Mouse (Mus musculus): ENCODE results near the gene Tspan31.
A peak's percentile ranks its signal among the peaks of the same experiment; 100 is the strongest.
"Not testable (repeated sequence)": the region's sequence is repeated elsewhere in the genome, so short reads cannot be mapped to it uniquely, and the experiment has no call there.

Gene Tspan31

GRCm38 (mm10) chr10:127063913-127064870 lies 5.9 kb downstream of the Tspan31 start:
- no peak for DNase-seq

- peak; percentile 98 to 100 for DNase-seq
Measured at GRCm38 (mm10) chr10:127063239-127063872, 6.7 kb downstream of the Tspan31 start, which contains the start of gene Cdk4. Gene Cdk4 (plus strand): TSS chr10:127063534.

GRCm38 (mm10) chr10:127062503-127062902 lies 7.6 kb downstream of the Tspan31 start:
- DNase-seq: no peak

GRCm38 (mm10) chr10:127062101-127062500 lies 8.0 kb downstream of the Tspan31 start:
- not testable (repeated sequence) for DNase-seq

DNA sequence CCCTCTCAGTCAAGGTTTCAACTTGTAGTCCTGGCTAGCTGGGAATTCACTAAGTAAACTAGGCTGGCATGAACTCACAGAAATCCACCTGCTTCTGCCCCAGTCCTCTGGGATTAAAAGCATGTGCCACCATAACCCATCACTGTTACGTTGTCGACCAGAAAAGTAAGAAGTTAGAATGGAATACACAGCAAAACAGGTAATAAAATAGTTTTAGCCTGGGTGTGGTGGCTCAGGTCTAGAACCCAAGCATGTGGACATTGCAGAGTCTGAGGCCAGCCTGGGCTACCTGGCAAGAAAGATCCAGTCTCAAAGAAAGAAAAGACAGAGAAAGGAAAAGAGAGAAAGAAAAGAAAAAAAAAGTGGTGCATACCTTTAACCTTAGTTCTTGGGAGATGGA lies 8.6 kb downstream of the Tspan31 start:
- DNase-seq: no peak

GRCm38 (mm10) chr10:127061085-127061484 lies 9.0 kb downstream of the Tspan31 start:
- DNase-seq: no peak

DNA sequence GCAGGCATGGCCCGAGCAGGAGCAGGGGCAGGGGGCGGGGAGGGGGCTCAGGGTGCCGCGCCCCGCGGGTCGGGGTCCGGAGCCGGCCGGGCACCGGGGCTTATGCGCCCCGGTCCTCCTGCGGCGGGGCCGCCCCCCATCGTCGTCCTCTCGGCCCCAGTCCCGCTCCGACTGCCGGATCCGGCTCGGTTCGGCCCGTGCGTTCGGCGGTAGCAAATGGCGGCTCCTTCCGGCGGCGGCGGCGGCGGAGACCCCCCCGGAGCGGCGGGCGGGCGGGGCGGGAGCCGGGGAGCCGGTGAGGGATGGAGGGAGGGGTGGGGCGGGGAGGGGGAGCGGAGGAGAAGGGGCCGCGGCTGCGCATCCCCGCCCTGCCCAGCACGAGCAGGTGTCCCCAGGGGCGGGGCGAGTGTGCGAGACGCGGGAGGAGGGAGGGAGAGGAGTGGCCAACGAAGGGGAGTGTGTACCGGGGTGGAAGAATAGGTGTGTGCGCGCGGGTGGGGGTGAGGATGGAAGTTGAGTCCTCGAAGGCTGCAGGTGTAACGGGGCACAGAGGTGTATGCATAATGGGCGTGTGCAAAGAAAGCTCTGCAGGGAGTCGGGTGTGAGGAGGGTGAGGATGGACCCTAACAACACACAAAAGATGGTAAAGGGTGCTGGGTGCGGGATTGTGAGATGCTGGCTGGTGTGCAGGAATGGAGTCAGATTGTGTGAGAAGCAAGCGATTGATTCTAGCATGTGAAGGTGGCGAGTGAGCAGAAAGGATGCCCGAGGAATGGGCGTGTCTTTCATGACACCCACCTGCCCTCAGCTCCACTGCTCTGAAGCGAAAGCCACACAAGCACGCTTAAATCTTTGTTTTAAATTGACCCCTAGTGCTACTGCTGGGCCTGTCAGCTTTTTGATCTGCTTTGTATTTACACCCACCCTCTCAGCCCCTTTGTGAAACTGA lies 9.8 kb downstream of the Tspan31 start, which contains the start of gene March9:
TSS of gene March9 (minus strand) at position 217 of the 949 bp plus-strand sequence.
- DNase-seq: peak; percentile 75 to 90

GRCm38 (mm10) chr10:127059174-127059967 lies 10.7 kb downstream of the Tspan31 start:
- peak; percentile 16 to 40 for DNase-seq

GRCm38 (mm10) chr10:127058708-127059107 lies 11.4 kb downstream of the Tspan31 start:
- peak in 1 of 2 experiments; percentile 16 for DNase-seq

- DNase-seq: peak; percentile 76 to 81
Measured at GRCm38 (mm10) chr10:127058161-127058560, 11.9 kb downstream of the Tspan31 start.

- no peak for DNase-seq
Measured at GRCm38 (mm10) chr10:127056490-127056889, 13.6 kb downstream of the Tspan31 start.

DNA sequence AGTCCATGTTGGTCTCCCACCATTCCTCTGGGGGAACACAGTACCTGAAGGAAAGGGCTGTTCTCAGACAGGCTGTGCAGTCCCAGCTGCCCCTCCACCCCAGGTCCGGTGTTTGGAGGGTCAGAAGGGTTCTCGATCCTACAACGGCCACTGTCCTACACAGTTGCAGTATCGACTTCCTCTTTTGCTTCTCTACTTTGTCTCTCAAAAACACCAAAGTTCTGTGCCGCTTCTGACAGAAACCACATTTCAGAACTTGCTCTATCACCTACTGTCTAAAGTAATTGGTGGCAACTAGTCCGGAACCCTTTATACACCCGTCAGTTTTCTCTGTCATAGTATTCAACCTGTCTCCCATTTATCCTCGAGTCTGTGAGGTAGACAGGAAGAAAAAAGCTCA lies 14.7 kb downstream of the Tspan31 start:
- no peak for DNase-seq

DNA sequence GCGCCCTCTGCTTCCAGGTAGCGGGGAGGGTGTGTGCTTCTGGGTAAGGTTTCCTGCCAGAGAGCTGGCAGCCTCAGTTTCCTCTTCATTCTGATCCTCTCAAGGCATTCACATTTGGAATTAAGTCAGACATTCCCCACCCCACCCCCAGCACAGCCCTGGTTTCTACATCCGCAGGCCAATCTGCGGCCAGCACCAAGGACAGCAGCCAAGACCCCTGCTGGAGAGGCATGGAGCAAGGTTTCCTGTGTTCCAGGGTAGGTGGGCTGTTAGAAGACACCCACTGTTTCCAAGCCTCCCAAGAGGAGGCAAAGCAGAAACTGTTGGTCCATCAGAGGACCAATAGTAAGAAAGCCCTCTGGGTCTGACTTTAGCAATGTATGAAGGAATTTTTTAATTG lies 15.4 kb downstream of the Tspan31 start:
- DNase-seq: no peak

DNA sequence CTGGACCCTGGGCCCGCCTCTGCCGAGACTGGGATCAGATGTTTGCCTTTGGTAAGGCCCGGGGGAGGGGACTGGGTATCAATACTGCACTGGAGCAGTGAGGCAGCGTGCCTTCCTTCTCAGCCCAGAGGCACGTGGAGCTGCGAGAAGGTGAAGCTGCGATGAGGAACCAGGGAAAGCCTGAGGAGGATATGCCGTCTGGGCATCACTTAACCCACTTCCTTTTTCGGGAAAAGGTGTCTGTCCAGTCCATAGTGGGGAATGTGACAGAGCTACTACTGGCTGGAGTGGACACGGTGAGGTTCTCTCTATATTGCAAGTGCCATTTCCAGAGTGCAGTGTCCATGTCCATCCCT lies 20.0 kb downstream of the Tspan31 start:
- no peak for DNase-seq

- DNase-seq: no peak
Measured at GRCm38 (mm10) chr10:127049395-127050118, 20.5 kb downstream of the Tspan31 start.

- DNase-seq: no peak
Measured at GRCm38 (mm10) chr10:127048608-127049394, 21.3 kb downstream of the Tspan31 start.

GRCm38 (mm10) chr10:127047954-127048353 lies 22.1 kb downstream of the Tspan31 start, which contains the start of gene Cyp27b1:
Gene Cyp27b1 (plus strand): TSS chr10:127048250.
- no peak for DNase-seq

DNA sequence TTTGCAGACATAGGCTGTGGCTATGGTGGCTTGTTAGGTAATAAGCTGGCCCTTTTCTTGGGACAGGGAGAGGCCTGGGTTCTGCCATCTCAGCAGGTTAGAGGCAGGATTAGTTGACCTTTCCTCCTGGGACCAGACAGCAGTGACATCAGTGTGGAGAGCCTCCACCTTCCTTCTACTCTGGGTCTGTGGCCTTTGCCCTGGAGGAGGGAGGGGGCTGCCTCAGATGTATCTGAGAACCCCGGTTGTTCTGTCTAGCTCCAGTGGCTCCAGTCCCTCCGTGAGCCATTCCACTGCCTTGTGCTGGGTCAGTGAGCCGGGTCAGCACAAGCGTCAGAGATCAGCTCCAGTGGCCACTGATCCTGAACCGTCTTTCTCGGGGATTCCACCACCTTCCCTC lies 26.9 kb downstream of the Tspan31 start:
- DNase-seq: no peak

DNA sequence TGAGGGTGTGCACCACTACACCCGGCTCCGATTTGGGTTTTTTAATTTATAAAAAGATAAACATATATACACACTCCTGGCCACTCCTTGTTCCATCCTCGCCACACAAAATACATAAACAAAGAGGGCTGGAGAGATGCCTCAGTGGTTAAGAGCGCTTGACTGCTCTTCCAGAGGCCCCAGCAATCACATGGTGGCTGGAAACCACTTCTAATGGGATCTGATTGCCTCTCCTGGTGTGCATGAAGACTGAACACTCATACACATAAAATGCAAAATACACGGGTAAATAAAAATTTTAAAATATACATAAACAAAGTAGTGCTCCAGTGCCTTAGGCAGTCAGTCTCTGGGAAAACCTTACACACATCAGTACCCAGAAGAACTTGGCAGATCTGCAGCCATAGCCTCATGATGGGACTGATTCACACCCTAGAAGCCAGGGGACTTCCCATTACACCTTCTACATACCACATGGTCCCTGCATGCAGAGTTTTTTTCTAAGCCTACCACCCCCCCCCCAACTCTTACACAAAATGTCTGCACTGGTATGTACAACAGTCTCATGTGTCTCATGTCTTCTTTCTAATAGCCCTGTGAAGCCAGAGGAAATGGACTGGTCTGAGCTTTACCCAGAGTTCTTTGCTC lies 27.5 kb downstream of the Tspan31 start:
- DNase-seq: no peak

Measured in cerebellum, postnatal 36 days (tissue).